Mouse (Mus musculus) kidney, adult 2 months (tissue): ENCODE measurements at regions not wholly inside any gene's neighbourhood (a gene's known extent, or its start where the extent isn't known, plus 50 kb on each side); places are given as distances from the start of the nearest gene placed in this dataset.

Experiments used
- DNase-seq: peaks from one replicate; pipeline ENCODE4 v3.0.0; 2021
- H3K27ac ChIP-seq: fragments of 200-500 bp; 2 replicates; pipeline ENCODE4 v1.5.1; 2012; ENCODE audit warnings: low read depth, low read length, control low read depth, inconsistent platforms; ENCODE audit not compliant: insufficient read depth
- H3K27me3 ChIP-seq: fragments of 200-500 bp; replicated peaks from 2 replicates; pipeline ENCODE4 v1.6.1; 2012; ENCODE audit warnings: mild to moderate bottlenecking, moderate library complexity, low read length, inconsistent platforms; ENCODE audit not compliant: control insufficient read depth, insufficient read depth
- H3K36me3 ChIP-seq: fragments of 200-500 bp; 2 replicates; pipeline ENCODE4 v1.6.1; 2012; ENCODE audit warnings: mild to moderate bottlenecking, moderate library complexity, low read length, inconsistent platforms; ENCODE audit not compliant: control insufficient read depth, insufficient read depth
- H3K4me1 ChIP-seq: fragments of 200-500 bp; 2 replicates; pipeline ENCODE4 v1.6.1; 2011; ENCODE audit warnings: low read length; ENCODE audit not compliant: control insufficient read depth, insufficient read depth
- H3K4me3 ChIP-seq: fragments of 200-500 bp; 2 replicates; pipeline ENCODE4 v1.5.1; 2011; ENCODE audit warnings: mild to moderate bottlenecking, low read depth, low read length, control low read depth; ENCODE audit not compliant: insufficient read depth
- CTCF ChIP-seq: fragments of 200-500 bp; conservative IDR thresholded peaks from 2 replicates; pipeline ENCODE4 v1.5.1; 2011; ENCODE audit warnings: low read depth, mild to moderate bottlenecking, control low read depth, low read length, moderate library complexity, mixed read lengths; ENCODE audit not compliant: insufficient read depth, insufficient read length
- POLR2A ChIP-seq: fragments of 200-500 bp; IDR thresholded peaks from one replicate; pipeline ENCODE4 v1.6.1; 2011; ENCODE audit warnings: low read depth, low read length, control low read depth
- WGBS: fragments of 180-500 bp; shearing (Covaris S2); methylation state at CpG from one replicate; pipeline ENCODE4 v1.1.7; 2018; 5-methylcytosine and 5-hydroxymethylcytosine counted together

DNA sequence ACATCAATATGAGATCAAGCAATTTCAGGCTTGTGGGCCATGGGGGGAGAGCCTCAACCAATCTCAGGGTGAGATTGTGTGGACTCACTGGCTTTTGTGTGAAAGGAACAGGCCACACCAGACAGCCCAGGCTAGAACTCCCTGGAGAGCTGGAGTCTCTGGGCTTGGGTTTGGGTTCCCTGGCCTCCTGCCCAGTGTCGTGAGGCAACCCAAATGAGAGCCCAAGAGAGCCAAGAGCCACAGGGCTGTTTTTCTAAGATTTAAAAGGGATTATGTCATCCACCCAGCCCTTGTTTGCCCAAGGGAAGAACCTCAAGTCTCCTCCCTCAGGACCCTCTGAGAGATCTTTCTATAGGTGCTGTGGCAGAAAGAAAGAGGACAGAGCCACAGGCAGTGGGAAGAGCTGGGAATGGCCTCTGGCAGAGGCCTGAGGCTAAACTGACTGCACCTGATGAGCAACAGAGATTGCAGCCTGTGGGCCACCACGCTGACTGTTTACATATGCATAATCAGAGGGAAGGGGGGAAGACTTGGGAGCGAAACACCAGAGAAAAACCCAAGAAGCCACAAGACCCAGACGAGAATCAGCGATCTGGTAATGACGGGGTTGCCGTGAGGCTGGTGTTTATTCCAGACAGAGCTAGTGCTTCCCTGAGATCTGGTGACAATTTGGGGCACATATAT, 92.1 kb downstream of the Bcl2l11 start:
- H3K4me3 ChIP-seq: no peak overlapping the region
- H3K27me3 ChIP-seq: no peaks in the 10 kb centered on the region
- H3K4me1 ChIP-seq: no peaks in the 10 kb centered on the region
- H3K36me3 ChIP-seq: no peaks in the 10 kb centered on the region
- WGBS: 87% methylated on average over 7 of the region's 7 CpGs
- no peak for DNase-seq
- TF ChIP-seq POLR2A: no peak
- TF ChIP-seq CTCF: no peak
- no peak overlapping the region for H3K27ac ChIP-seq

GRCm38 (mm10) chr2:128218961-128219360, 93.1 kb downstream of the Bcl2l11 start:
- DNase-seq: no peak

DNA sequence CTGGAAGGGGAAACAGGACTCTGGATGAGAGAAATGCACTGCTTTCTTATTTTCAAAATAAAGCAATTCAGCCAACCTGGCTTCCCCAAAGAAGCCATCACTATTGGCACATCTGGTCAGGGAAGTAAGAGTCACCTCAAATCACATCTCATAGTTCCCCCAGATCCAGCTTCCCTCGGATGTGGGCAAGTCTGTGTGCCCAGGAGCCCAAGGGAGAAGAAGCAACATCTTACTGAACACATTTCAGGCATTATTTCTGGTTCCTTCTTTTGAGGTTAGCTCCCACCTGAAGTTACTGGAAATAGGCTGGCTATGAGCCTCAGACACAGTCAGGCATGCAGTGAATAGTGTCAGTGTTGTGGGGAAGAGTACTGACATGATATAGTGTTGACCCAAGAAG, 95.2 kb downstream of the Bcl2l11 start:
- no peaks in the 10 kb centered on the region for H3K4me1 ChIP-seq
- DNase-seq: no peak
- no peaks in the 10 kb centered on the region for H3K36me3 ChIP-seq
- H3K27ac ChIP-seq: no peak overlapping the region
- H3K4me3 ChIP-seq: no peak overlapping the region
- 78% methylated on average over 1 of the region's 1 CpGs for WGBS
- TF ChIP-seq CTCF (no peak), POLR2A (no peak)
- no peaks in the 10 kb centered on the region for H3K27me3 ChIP-seq

More at GRCm38 (mm10) chr2:128218961-128219360, 93.1 kb downstream of the Bcl2l11 start:
- Histone ChIP-seq H3K27ac (no peak overlapping the region), H3K4me3 (no peak overlapping the region), H3K27me3 (no peaks in the 10 kb centered on the region), H3K4me1 (no peaks in the 10 kb centered on the region), H3K36me3 (no peaks in the 10 kb centered on the region)
- 87% methylated on average over 4 of the region's 4 CpGs for WGBS
- TF ChIP-seq CTCF: no peak
- TF ChIP-seq POLR2A: no peak

- Histone ChIP-seq H3K36me3 (no peaks in the 10 kb centered on the region), H3K4me1 (no peaks in the 10 kb centered on the region), H3K27me3 (no peaks in the 10 kb centered on the region), H3K27ac (no peak overlapping the region), H3K4me3 (no peak overlapping the region)
- no peak for DNase-seq
- 91% methylated on average over 4 of the region's 4 CpGs for WGBS
- TF ChIP-seq CTCF (no peak), POLR2A (no peak)
These were observed 95.8 kb downstream of the Bcl2l11 start for GRCm38 (mm10) chr2:128221657-128222056.

DNA sequence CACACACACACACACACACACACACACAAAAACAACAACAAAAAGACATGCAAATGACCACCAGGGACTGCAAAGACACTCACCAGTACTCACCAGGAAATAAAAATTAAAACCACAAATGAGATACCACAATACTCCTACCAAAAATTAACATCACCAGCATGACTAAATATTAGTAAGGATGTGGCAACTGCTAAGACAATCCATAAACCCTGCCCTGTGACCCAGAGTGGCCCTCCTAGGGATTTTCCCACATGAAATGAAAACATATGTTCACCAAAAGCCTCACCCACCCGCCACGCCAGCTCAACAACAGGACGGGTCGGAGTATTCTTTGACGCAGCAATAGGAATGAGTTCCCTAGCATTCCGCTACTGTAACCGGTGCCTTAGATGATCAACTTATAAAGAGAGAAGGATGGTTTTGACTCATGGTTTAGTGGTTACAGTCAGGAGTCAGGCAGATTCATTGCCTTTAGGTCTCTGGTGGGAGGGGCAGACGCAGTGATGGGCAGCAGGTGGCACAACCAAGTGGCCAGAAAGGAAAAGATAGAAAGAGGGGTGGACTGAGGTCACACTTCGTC, 100.7 kb downstream of the Bcl2l11 start:
- Histone ChIP-seq H3K27me3 (no peaks in the 10 kb centered on the region), H3K27ac (no peak overlapping the region), H3K4me1 (no peaks in the 10 kb centered on the region), H3K4me3 (no peak overlapping the region), H3K36me3 (no peaks in the 10 kb centered on the region)
- TF ChIP-seq CTCF (no peak), POLR2A (no peak)
- DNase-seq: no peak
- 95% methylated on average over 9 of the region's 9 CpGs for WGBS

- no peak overlapping the region for H3K4me3 ChIP-seq
- 0 out of 2 replicates have a peak, but pooled peaks cover 4% of the 10 kb centered on the region for H3K4me1 ChIP-seq
- DNase-seq: no peak
- H3K27ac ChIP-seq: no peak overlapping the region
- no peaks in the 10 kb centered on the region for H3K27me3 ChIP-seq
- H3K36me3 ChIP-seq: no peaks in the 10 kb centered on the region
- 93% methylated on average over 4 of the region's 4 CpGs for WGBS
- TF ChIP-seq CTCF (no peak), POLR2A (no peak)
These were observed 103.9 kb downstream of the Bcl2l11 start for GRCm38 (mm10) chr2:128229730-128230129.

- TF ChIP-seq CTCF (no peak), POLR2A (no peak)
- H3K27me3 ChIP-seq: no peaks in the 10 kb centered on the region
- 0 out of 2 replicates have a peak, but pooled peaks cover 4% of the 10 kb centered on the region for H3K4me1 ChIP-seq
- DNase-seq: no peak
- H3K4me3 ChIP-seq: no peak overlapping the region
- H3K36me3 ChIP-seq: no peaks in the 10 kb centered on the region
- H3K27ac ChIP-seq: no peak overlapping the region
- 95% methylated on average over 4 of the region's 4 CpGs for WGBS
These were observed 105.1 kb downstream of the Bcl2l11 start for GRCm38 (mm10) chr2:128230921-128231320.

DNA sequence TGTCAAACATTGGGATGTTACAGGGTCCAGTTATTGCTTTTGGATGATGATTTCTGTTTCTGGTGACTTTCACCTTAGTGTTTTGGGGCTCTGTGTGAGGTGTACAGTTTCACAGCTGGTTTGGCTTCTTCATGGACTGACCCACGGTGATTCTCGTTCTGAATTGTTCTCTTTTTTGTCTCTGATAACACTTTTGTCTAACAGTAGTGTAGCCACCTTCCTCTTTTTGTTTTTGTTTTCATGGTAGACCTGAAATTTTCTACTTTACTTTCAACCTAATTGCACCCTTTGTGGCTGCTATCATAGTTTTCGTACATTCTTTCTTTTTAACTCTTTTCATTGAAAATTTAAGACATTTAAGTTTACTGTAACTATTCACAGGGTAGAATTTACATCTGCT, 105.5 kb downstream of the Bcl2l11 start:
- no peaks in the 10 kb centered on the region for H3K36me3 ChIP-seq
- WGBS: 91% methylated on average over 3 of the region's 3 CpGs
- no peak for TF ChIP-seq CTCF
- TF ChIP-seq POLR2A: no peak

More for the DNA sequence above, 105.5 kb downstream of the Bcl2l11 start:
- Histone ChIP-seq H3K27me3 (no peaks in the 10 kb centered on the region), H3K4me3 (no peak overlapping the region), H3K4me1 (0 out of 2 replicates have a peak, but pooled peaks cover 4% of the 10 kb centered on the region), H3K27ac (no peak overlapping the region)
- DNase-seq: no peak
